Mouse (Mus musculus) right cerebral cortex, postnatal 14 days (tissue): ENCODE results near the gene Gm3298.
"Not testable (repeated sequence)": the region's sequence is repeated elsewhere in the genome, so short reads cannot be mapped to it uniquely, and the experiment has no call there.

ENCODE experiments used
- DNase-seq: peaks from one replicate; pipeline ENCODE4 v3.0.0; 2022

Gm3298 gene

GRCm38 (mm10) chr14:5015591-5015990 is at the start of gene Gm3298:
Gene Gm3298, plus strand, starts transcription at chr14:5015891.
- DNase-seq = not testable (repeated sequence)

GRCm38 (mm10) chr14:4983635-4984034 is 32.1 kb upstream of the Gm3298 start, which contains the start of gene Gm8297:
Gene Gm8297, plus strand, starts transcription at chr14:4983935.
- not testable (repeated sequence) for DNase-seq

- DNase-seq = not testable (repeated sequence)
Observed at GRCm38 (mm10) chr14:5050329-5050728, 34.6 kb downstream of the Gm3298 start, which contains the start of gene 4930555G01Rik. Gene 4930555G01Rik, plus strand, starts transcription at chr14:5050629.
